Mouse (Mus musculus): ENCODE results near the gene Plin4.

GRCm38 (mm10) chr17:56072243-56072642, 37.4 kb downstream of the Plin4 start:
- TF ChIP-seq CTCF (IDR thresholded peaks at IDR 0.05; ENCODE audit: insufficient read depth, low read depth, low read length) = no peak
- TF ChIP-seq POLR2A (IDR thresholded peaks at IDR 0.05; ENCODE audit: insufficient read depth, low read depth, low read length) = no peak

All from olfactory bulb, adult 2 months (tissue).